Mouse (Mus musculus) lung, embryonic 14.5 days (tissue): ENCODE measurements at regions not wholly inside any gene's neighbourhood (a gene's known extent, or its start where the extent isn't known, plus 50 kb on each side); places are given as distances from the start of the nearest gene placed in this dataset.

Experiments used
- ATAC-seq: fragments of 200-750 bp; cut with Nextera tagmentation; 2 replicates; pipeline ENCODE4 v1.8.0; 2017; ENCODE audit warnings: mild to moderate bottlenecking, moderate TSS enrichment, moderate library complexity; ENCODE audit not compliant: insufficient read depth
- DNase-seq: peaks from one replicate; pipeline ENCODE4 v3.0.0-alpha.2; 2015
- H3K27ac ChIP-seq: fragments of 300-500 bp; sonication (generic); 2 replicates; pipeline ENCODE4 v1.5.1; 2014; ENCODE audit warnings: low read depth, mild to moderate bottlenecking, moderate library complexity
- H3K27me3 ChIP-seq: fragments of 300-500 bp; sonication (generic); 2 replicates; pipeline ENCODE4 v1.6.1; 2014; ENCODE audit warnings: low read length, control low read depth; ENCODE audit not compliant: insufficient read depth
- H3K36me3 ChIP-seq: fragments of 300-500 bp; sonication (generic); 2 replicates; pipeline ENCODE4 v1.6.1; 2014; ENCODE audit warnings: control low read depth; ENCODE audit not compliant: insufficient read depth
- H3K4me1 ChIP-seq: fragments of 300-500 bp; sonication (generic); 2 replicates; pipeline ENCODE4 v1.6.1; 2014; ENCODE audit warnings: antibody characterized with exemption, control low read depth; ENCODE audit not compliant: insufficient read depth
- H3K4me2 ChIP-seq: fragments of 300-500 bp; sonication (generic); 2 replicates; pipeline ENCODE4 v1.6.1; 2014; ENCODE audit warnings: mild to moderate bottlenecking
- H3K4me3 ChIP-seq: fragments of 300-500 bp; sonication (generic); 2 replicates; pipeline ENCODE4 v1.5.1; 2014; ENCODE audit warnings: low read depth, low read length
- H3K9ac ChIP-seq: fragments of 300-500 bp; sonication (generic); 2 replicates; pipeline ENCODE4 v1.6.1; 2014
- H3K9me3 ChIP-seq: fragments of 300-500 bp; sonication (generic); 2 replicates; pipeline ENCODE4 v1.6.1; 2016; ENCODE audit warnings: low read depth, low read length, control low read depth
- CTCF ChIP-seq: IDR thresholded peaks from 2 replicates; pipeline ENCODE4 v1.5.1; 2016; ENCODE audit warnings: antibody characterized with exemption, low read depth
- WGBS: fragments of 180-500 bp; shearing (Covaris S2); extraction: QIAGEN DNeasy Blood & Tissue Kit; methylation state at CpG from one replicate; pipeline ENCODE4 v1.1.7; 2014; 5-methylcytosine and 5-hydroxymethylcytosine counted together

- Histone ChIP-seq H3K9ac (no peak overlapping the region), H3K36me3 (no peaks in the 10 kb centered on the region), H3K4me1 (no peaks in the 10 kb centered on the region), H3K9me3 (no peaks in the 10 kb centered on the region; the same call in 1 of the 2 replicates), H3K4me2 (no peak overlapping the region), H3K27ac (no peak overlapping the region), H3K27me3 (no peaks in the 10 kb centered on the region), H3K4me3 (no peak overlapping the region)
- WGBS: 90% methylated on average over 10 of the region's 10 CpGs
- DNase-seq (no peak), ATAC-seq (no peak)
- no peak for TF ChIP-seq CTCF
Measured at GRCm38 (mm10) chr10:118038465-118038864, 103.1 kb upstream of the Mdm1 start.

GRCm38 (mm10) chr10:118039056-118039455 lies 102.6 kb upstream of the Mdm1 start:
- Histone ChIP-seq H3K9ac (no peak overlapping the region), H3K4me3 (no peak overlapping the region), H3K9me3 (no peaks in the 10 kb centered on the region; the same call in 1 of the 2 replicates), H3K36me3 (no peaks in the 10 kb centered on the region), H3K4me2 (no peak overlapping the region), H3K27me3 (no peaks in the 10 kb centered on the region), H3K4me1 (no peaks in the 10 kb centered on the region), H3K27ac (no peak overlapping the region)
- DNase-seq (no peak), ATAC-seq (no peak)
- 82% methylated on average over 4 of the region's 4 CpGs for WGBS
- TF ChIP-seq CTCF: no peak

- Histone ChIP-seq H3K27me3 (no peaks in the 10 kb centered on the region), H3K27ac (no peak overlapping the region), H3K4me3 (no peak overlapping the region), H3K9ac (no peak overlapping the region), H3K9me3 (no peaks in the 10 kb centered on the region), H3K4me2 (no peak overlapping the region), H3K36me3 (no peaks in the 10 kb centered on the region), H3K4me1 (no peaks in the 10 kb centered on the region)
- no peak for ATAC-seq
- no peak for DNase-seq
- WGBS: 88% methylated on average over 3 of the region's 3 CpGs
- TF ChIP-seq CTCF: no peak
Measured at GRCm38 (mm10) chr10:118041068-118041467, 100.5 kb upstream of the Mdm1 start.

GRCm38 (mm10) chr10:118043761-118044160 lies 97.8 kb upstream of the Mdm1 start:
- Histone ChIP-seq H3K36me3 (no peaks in the 10 kb centered on the region), H3K4me2 (no peak overlapping the region), H3K27ac (no peak overlapping the region), H3K9ac (no peak overlapping the region), H3K27me3 (no peaks in the 10 kb centered on the region), H3K4me3 (no peak overlapping the region), H3K9me3 (no peaks in the 10 kb centered on the region), H3K4me1 (no peaks in the 10 kb centered on the region)
- ATAC-seq (no peak), DNase-seq (no peak)
- WGBS: 54% methylated on average over 13 of the region's 13 CpGs
- TF ChIP-seq CTCF: no peak

GRCm38 (mm10) chr10:118044840-118045239 lies 96.8 kb upstream of the Mdm1 start:
- H3K4me3 ChIP-seq: no peak overlapping the region
- no peaks in the 10 kb centered on the region for H3K36me3 ChIP-seq
- DNase-seq: no peak
- no peak for ATAC-seq
- H3K27me3 ChIP-seq: no peaks in the 10 kb centered on the region
- H3K27ac ChIP-seq: no peak overlapping the region
- TF ChIP-seq CTCF: no peak
- H3K4me1 ChIP-seq: no peaks in the 10 kb centered on the region
- no peaks in the 10 kb centered on the region for H3K9me3 ChIP-seq
- H3K4me2 ChIP-seq: no peak overlapping the region
- no peak overlapping the region for H3K9ac ChIP-seq
- 69% methylated on average over 3 of the region's 3 CpGs for WGBS

GRCm38 (mm10) chr10:118045427-118045826 lies 96.2 kb upstream of the Mdm1 start:
- H3K36me3 ChIP-seq: no peaks in the 10 kb centered on the region
- H3K4me1 ChIP-seq: no peaks in the 10 kb centered on the region
- WGBS: 87% methylated on average over 2 of the region's 2 CpGs
- no peak overlapping the region for H3K9ac ChIP-seq
- no peak for DNase-seq
- H3K27me3 ChIP-seq: no peaks in the 10 kb centered on the region
- no peaks in the 10 kb centered on the region for H3K9me3 ChIP-seq
- TF ChIP-seq CTCF: no peak
- H3K4me2 ChIP-seq: no peak overlapping the region
- H3K27ac ChIP-seq: no peak overlapping the region
- ATAC-seq: no peak
- H3K4me3 ChIP-seq: no peak overlapping the region

- H3K4me2 ChIP-seq: no peak overlapping the region
- no peaks in the 10 kb centered on the region for H3K4me1 ChIP-seq
- no peak overlapping the region for H3K4me3 ChIP-seq
- H3K36me3 ChIP-seq: no peaks in the 10 kb centered on the region
- ATAC-seq: no peak
- 76% methylated on average over 4 of the region's 4 CpGs for WGBS
- no peaks in the 10 kb centered on the region for H3K27me3 ChIP-seq
- H3K27ac ChIP-seq: no peak overlapping the region
- no peaks in the 10 kb centered on the region for H3K9me3 ChIP-seq
- H3K9ac ChIP-seq: no peak overlapping the region
- no peak for TF ChIP-seq CTCF
- no peak for DNase-seq
Measured at GRCm38 (mm10) chr10:118046328-118046727, 95.3 kb upstream of the Mdm1 start.

- TF ChIP-seq CTCF: no peak
- no peak overlapping the region for H3K9ac ChIP-seq
- H3K27ac ChIP-seq: no peak overlapping the region
- H3K4me2 ChIP-seq: no peak overlapping the region
- 86% methylated on average over 1 of the region's 1 CpGs for WGBS
- H3K4me1 ChIP-seq: no peaks in the 10 kb centered on the region
- H3K27me3 ChIP-seq: no peaks in the 10 kb centered on the region
- no peaks in the 10 kb centered on the region for H3K36me3 ChIP-seq
- ATAC-seq (no peak), DNase-seq (no peak)
- H3K9me3 ChIP-seq: no peaks in the 10 kb centered on the region
- H3K4me3 ChIP-seq: no peak overlapping the region
Measured at GRCm38 (mm10) chr10:118046831-118047230, 94.8 kb upstream of the Mdm1 start.
